Mouse (Mus musculus) urinary bladder, postnatal 4 days (tissue): ENCODE measurements around the gene Anxa5.

Experiments
- DNase-seq, 2 experiments: peaks; one replicate each; pipeline ENCODE4 v3.0.0; 2021 to 2022; ENCODE audit warnings: low spot score in 2 of 2

Gene Anxa5

DNA sequence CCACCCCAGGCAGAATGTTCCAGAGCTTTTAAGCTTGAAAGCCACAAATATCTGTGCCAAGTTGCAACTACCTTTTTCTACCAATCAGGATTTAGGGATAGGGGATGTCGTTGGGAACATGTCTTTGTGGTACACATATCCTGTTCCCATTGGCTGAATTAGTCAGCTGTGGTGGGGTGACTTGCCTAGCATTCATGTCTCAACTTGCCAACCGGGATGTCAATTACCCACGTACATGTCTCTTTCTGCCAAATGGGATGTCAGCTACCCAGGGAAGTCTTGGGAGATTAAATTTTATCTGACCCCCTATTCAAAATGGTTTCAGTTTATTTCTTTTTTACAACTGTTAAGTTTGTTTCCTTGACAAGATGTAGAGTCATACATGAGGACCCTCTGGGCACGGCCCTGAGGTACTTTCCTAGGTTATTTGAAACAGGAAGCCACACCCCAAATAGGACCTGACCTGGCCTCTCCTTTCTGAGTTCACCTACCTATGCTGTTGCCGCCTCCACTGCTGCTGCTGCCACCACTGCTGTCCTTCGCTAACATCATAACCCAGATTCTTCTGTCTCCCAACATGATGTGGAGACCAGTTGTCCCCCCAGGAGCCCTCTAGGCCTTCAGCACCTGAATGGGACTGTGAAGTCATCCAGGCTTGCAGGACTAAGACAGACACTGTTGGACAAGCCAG, 13.3 kb upstream of the Anxa5 start:
- DNase-seq = no peak

DNA sequence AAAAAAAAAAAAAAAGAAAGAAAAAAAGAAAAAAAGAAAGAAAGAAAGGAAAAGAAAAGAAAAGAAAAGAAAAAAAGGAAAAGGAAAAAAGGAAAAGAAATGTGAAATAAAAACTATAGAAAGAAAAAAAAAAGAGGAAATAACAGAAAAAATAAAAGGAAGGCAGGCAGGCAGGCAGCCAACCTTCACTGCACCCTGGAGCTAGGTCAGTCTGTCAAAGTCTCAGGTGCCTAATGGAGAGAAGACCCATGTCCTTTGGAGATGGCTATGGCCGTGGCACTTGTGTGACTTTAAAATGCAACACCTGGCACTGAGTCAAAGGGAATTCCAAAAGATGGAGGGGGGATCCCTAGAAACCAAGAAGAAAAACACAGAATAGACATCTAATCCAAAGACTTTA, 12.7 kb upstream of the Anxa5 start:
- no peak for DNase-seq

DNA sequence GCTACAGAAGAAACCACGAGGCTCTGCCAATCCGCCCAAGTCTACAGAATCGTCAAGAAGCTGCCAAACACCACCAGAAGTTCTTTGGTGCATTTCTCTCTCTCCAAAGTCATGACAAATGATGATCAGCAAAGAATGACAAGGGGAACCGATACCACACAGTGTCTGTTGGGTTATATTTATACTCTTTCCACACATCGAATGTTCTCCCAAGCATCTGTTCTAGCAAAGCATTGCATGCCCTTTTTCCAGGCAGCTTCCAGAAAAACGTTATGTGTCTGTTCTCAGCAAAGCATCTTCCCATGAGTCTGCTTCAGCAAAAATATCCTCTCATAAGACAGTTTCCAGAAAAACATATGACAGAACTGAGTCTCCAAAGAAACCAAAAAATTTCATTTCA, 11.2 kb upstream of the Anxa5 start:
- DNase-seq = no peak

DNA sequence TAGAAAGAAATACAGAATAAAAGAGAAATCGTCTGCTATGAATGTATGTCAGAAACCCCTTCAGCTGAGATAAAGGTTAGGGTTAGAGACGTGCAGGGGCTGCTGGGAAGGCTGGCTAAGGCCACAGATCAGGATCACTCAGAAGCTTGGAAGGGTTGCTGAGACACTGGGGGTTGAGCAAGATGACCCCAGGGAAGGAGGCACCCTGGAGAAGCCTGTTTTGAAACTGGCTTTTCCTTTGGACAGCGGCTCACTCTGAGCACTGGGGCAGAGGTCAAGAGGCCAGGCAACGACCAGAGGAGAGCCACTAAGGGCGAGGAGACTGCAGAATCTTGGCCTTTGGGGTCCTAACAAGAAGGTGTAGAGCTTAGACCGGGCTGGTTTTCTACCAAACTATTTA, 10.5 kb upstream of the Anxa5 start:
- no peak for DNase-seq

DNA sequence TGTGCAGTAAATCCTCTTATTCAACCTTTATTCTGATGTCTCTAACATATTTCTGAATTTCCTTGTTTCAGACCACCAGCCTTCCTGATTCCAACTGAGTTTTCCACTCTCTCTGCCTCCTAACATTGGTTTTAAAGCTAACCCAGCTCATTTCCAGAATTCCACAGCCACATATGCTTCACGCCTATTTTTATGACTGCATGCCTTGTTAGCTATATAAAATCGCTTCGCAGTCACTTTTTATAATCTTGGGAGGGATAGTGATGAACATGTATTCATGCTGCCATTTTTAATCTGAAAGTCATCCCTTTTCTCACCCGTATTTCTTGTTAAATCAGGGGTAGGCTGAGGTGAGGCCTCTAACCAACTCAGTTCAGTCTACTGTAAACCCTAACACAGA, 8.6 kb upstream of the Anxa5 start:
- DNase-seq = no peak

DNA sequence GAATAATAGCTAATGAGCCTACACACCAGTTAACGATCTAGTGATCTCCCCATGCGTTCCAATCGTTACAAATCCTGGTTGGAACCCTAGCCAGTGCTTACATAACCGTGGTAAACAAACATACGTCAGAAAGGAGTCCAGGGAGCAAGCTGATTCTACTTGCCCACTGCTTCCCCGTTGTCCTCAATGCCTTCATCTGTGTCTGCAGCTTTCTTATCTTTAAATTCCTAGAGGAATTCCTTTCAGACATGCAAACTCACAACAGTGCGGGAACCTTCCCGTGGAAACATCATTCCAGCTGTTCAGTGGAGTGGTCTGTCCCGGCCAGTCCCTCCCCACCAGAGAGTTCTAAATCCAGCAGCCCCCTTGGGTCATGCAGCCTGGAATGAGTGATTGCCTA, 7.2 kb upstream of the Anxa5 start:
- no peak for DNase-seq

DNA sequence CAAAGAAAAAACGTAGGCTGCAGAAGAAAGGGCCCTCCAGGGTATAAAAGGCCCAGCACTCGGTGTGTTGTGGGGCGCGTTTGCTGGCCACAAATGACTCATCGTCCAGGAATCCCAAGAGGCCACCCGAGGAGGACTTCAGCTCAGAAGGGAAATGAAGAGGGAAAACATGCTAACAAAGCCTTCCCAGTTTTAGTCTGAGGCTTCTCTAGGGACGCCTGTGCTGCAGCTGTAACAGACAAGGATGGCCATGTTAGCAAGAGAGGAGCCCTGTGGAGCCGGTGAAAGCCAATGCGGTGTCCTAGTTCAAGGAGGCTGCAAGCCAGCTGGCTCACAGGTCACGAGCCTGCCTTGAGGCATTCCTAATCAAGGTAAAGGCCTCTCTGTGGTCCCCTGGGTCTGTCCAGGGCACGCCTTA, 6.1 kb upstream of the Anxa5 start:
- peak in 1 of 2 experiments; percentile 64 for DNase-seq

DNA sequence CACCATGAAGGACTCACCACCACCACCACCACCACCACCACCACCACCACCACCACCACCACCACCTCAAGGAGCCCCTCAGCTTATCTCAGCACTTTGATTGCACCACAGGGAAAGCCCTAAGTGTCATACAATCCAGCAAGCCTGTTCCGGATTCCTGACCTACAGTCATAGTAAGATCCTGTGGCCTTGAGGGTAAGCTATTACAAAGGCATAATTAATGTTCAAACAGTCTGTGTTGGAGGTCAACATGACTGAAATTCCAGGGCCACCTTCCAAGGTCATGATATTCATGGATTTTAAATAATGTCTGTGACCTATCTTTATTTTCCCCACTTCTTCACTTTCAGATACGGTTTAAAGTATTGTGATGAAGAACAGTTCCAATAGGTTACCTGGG, 4.8 kb upstream of the Anxa5 start:
- DNase-seq = no peak

DNA sequence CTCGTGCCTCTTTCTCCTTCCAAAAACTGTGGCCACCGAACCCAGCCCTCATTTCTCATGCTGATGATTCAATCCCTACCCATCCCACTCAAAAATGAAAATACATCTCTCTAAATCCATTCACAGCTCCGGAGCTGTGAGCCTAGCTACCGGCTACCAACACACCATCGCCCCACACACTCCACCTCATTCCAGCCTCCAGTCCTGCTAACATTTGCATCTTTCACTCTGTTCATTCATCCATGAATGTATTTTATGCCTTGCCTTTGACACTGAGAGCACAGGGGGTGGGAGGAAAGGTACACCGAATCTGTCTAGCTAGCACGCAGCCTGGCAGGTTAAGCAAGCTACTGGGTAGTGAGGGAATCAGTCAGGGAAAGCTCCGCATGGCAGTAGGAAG, 3.1 kb upstream of the Anxa5 start:
- DNase-seq = no peak

DNA sequence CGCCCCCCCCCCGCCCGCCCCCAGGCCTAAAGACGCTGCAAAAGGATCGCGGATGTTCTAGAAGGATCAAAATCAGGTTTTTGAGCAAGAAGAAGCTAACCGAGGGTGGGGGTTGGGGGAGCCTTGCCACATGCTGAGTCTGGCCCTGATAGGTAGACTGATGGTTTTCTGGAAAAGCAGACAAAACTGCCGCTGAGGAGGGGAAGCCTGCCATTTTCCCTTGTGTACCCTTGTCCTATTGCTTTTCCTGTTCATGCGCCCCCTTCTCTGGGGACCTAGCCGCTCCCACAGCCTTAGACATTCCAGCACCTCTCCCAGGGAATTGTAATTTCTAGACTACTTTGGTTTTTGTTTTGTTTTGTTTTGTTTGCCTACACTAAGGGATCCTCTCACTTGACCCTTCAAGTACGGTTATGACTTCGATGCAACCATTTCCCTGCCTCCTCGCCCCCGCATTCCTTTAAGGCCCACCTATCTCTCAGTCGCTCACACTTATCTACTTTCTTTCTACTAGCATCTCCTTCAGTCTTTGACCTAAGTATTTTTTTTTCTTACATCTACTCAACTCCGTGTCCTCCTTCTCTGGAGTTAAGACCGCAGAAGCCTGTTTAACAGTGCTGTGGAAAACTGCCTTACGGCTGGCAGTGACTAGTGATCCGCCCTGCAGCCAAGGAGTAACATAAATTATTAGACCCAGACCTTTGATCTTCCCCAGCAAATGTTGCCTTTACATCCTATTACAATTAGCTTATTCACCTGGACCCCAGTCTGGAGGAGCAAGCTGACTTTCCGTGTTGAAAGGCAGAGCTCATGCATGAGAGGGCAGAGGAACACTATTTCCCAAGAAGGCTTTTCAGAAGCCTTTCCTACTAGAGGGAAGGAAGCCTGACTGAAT, 814 bp upstream of the Anxa5 start:
- DNase-seq = peak in 1 of 2 experiments; percentile 18

DNA sequence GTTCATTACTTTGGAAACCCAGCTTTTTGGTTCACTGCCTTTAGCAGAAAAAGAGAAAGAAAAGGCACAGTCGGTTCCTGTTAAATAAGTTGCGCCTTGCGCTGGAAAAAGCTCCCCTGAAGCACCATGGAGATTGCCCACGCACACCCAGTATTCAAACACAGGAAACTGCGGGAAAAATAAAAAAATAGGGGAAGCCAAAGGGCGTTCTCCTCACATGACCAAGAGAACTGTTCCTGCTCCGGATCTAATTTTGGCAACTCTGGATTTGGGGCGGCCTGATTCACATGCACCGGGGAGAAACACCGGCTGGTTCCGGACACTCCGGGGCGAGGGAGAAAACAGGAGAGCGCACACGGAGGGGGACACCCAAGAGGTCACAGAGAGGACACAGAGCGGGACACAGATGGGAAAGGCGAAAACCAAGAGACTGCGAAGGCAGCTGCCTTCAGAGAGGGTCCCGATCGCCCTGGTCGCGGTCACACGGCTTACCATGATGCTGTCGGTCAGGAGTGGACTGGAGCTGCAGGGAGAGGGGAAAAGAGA, 683 bp downstream of the Anxa5 start:
- DNase-seq = peak in 1 of 2 experiments; percentile 33

DNA sequence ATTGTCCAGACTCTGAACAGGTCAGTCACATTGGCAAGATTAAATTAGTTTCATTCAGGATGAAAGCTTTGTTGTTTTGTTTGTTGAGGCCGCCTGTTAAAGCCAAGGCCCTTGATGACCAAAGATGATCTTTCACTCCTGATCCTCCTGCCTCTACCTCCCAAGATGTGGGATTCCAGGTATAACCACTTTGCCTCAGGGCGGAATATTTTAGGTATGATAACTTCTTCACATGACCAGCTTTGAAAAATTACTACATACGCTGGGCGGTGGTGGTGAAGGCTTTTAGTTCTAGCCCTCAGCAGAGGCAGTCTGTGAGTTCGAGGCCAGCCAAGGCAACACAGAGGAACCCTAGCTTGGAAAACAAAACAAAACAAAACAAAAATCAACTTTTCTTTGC, 1.3 kb downstream of the Anxa5 start:
- no peak for DNase-seq

DNA sequence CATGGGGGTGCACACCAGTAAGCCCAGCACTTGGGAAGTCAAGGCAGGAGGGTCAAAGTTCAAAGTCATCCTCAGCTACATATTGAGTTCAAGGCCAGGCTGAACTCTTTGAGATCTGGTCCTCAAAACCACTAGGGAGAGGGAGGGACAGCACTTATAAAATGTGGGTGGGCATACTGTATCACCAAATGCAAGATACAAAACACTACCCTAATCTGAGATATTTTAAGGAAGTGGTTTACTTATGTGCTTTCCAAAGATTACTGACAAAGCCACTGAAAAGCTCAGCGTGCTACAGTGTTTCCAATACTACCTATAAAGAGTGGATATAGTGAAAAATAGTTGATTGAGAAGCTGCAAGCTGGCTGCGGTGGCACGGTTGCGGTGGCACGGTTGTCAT, 2.5 kb downstream of the Anxa5 start:
- DNase-seq = no peak

DNA sequence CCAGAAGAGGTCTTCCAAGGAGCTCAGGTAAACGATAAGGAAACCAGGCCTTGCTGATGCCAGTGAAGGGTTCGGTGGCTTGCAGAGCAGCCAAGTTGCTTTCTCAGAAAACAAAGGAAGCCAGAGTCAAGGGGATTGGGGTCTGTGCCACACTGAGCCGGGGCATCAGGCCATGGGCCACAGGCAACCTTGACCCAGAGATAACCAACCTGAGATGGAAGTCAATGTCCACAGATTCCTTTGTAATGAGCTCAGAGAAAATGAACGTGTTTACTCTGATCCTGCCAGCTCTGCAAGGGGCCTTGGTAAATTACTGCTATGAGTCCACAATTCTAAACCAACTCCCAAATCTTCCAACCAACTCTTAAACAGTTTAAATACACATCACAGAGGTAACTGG, 3.8 kb downstream of the Anxa5 start:
- DNase-seq = no peak

DNA sequence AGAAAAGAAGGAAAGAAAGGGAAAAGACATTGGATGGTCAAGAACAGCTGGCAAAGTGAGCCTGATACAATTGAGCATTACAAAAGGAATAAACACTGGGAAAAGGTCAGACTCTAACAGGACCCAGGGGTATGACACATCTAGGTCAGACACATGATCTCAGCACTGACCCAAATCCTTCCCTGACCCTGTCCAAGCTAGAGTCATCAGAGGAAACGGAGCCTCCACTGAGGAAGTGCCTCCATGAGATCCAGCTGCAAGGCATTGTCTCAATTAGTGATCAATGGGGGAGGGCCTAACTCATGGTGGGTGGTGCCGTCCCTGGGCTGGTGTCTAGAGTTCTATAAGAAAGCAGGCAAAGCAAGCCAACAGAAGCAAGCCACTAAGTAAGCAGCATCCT, 6.8 kb downstream of the Anxa5 start:
- no peak for DNase-seq

DNA sequence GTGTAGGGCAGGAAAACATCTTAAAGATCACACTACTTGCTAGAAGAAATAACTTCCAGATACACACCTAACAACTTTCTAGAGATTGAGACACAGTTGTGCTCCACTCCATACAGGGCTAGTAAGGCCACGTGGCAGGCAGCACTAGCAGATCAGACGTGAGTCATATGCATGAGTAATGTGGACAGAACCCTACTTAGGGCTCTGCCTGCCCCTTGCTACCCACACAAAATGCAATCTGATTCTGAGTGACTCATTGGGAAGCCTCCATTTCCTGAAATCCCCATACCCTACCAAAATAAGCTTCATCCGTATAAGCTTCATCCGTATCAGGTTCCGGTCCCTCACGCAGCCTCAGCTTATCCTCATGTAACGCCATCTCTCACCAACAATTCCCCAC, 8.1 kb downstream of the Anxa5 start:
- peak in 1 of 2 experiments; percentile 17 for DNase-seq

DNA sequence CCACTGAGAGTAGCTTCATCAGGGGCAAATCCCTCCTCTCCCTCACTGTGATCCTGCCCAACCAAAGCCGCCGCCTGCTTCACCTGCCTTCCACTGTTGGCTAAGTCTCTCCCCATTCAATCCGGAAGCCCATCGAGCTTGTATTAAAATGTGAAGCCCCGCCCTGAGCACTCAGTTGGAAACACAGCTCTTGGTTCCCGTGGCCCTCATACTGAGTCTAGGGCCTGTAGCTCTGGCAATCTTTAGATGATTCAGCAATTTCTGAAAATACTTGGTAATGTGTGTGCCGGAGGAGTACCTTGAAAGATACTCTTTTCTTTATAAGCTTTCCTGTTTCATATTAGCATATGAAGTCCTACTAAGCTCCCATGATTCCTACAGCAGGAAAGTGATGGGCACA, 10.2 kb downstream of the Anxa5 start:
- DNase-seq = no peak

DNA sequence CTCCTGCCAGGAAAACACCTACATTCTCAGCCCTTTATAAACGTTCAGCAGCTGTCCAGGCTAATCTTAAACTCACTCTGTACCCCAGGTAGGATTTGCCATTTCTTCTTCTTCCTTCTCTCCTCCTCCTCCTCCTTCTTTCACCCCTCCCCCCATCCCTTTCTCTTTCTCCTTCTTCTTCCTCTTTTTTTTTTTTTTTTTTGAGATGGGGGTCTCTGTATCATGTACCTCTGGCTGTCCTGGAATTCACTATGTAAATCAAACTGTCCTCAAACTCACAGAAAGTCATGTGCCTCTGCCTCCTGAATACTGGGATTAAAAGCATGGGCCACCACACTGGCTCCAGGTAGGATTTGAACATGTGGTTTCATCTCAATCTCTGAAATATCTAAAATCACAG, 13.3 kb downstream of the Anxa5 start:
- no peak for DNase-seq

DNA sequence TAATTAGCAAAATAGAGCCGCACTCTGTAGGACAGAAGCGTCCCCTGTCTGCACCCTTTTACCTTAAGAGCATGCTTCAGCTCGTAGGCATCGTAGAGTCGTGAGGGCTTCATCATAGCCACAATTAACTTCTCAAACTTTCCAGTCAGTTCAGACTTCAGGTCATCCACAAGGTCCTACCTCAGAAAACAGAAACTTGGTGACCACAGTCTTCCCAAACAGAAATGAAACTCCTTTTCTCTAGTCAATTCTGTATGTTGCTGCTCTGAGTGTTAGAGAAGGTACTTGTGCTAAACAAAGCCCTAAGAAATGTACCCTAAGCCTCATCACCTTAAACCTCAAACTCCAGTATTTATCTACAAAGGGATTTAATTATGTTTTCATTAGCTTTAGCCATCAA, 13.9 kb downstream of the Anxa5 start:
- DNase-seq = no peak

DNA sequence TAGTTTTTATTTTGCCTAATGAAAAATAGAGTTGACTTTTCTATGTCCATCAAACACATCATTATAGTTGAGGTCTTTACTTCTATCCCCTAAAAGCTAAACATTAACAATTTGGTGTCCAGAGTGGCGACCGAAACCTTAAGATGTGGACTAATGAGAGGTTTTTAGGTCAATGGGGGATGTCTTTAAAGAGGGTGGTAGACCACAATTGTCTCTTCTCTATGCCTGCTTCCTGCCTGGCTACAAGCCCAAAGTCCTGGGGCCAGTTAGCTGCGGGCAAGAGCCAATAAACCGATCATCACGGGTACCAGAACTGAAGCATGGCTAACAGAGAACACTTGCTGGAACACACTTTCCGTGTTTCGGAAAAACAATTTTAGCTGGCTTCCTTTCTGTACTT, 15.0 kb downstream of the Anxa5 start:
- no peak for DNase-seq

DNA sequence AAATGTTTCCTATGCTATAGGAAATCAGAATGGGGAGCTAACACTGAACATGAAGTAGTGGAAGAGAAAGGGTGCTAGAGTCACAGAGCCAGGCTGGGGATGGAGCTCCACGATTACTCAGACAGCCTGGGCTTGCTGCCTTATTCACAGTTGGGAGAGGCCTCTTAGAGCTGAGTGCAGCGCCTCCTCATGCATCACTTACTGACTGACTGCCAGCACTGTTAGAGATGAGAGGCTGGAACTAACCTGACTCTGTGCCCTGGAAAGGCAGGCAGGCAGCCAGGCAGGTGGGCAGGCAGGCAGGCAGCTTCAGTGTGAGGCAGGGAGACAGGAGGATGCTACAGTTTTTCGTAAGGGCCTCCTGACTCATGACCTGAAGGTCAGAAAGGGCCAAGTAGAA, 20.1 kb downstream of the Anxa5 start:
- DNase-seq = no peak

DNA sequence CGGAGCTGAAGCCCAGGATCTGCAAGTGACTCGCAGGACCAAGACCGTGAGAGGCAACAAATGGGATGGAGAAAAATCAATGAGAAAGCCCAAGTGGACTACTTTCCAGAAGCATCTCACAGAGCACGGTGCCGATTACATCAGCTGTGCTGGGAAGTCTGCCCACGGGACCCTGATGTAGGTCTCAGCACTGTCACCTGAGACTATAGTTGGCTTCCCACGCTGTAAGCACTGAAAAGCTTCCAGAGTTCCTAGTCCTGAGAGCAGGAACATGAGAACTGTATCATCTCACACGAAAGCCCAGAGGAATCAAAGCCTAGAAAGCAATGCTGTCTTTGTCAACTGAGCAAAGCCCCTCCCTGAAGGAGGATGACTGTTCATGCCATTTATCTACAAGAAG, 20.6 kb downstream of the Anxa5 start:
- DNase-seq = no peak

DNA sequence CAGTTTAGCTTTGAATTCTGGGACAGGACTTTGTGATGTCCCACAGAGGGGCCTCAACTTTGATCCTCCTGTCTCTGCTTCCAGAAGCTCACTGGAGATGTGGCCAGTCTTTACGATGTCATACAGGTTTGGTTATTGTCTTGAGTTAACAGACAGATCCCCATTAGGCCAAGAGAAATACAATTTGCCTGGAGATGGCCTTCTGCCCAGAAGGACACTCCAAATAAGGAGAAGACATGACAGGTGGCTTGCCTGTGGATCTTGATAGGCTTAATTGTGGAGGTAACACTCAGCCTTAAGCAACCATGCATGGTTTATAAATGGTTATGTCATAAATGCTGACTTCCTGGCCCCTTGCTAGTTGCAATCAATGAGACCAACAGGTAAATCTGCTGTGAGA, 23.2 kb downstream of the Anxa5 start:
- no peak for DNase-seq
